Mouse (Mus musculus) midbrain, embryonic 13.5 days (tissue): Measurements from ENCODE around the gene Hist1h2bl. TPM values are rescaled to one million over a fixed set of nuclear protein-coding genes. Genes with fewer than 3 reads are reported as not detected.

Experiments
- ATAC-seq: fragments of 200-750 bp; cut with Nextera tagmentation; 2 replicates; pipeline ENCODE4 v1.8.0; 2017; ENCODE audit warnings: mild to moderate bottlenecking, moderate TSS enrichment, moderate library complexity
- H3K27ac ChIP-seq: fragments of 300-500 bp; sonication (generic); 2 replicates; pipeline ENCODE4 v1.5.1; 2015; ENCODE audit warnings: inconsistent platforms, mild to moderate bottlenecking, moderate library complexity
- H3K27me3 ChIP-seq: fragments of 300-500 bp; sonication (generic); 2 replicates; pipeline ENCODE4 v1.6.1; 2015; ENCODE audit warnings: mild to moderate bottlenecking, inconsistent platforms
- H3K36me3 ChIP-seq: fragments of 300-500 bp; sonication (generic); 2 replicates; pipeline ENCODE4 v1.6.1; 2015; ENCODE audit warnings: mild to moderate bottlenecking, inconsistent platforms
- H3K4me1 ChIP-seq: fragments of 300-500 bp; sonication (generic); replicated peaks from 2 replicates; pipeline ENCODE4 v1.6.1; 2015; ENCODE audit warnings: inconsistent platforms
- H3K4me2 ChIP-seq: fragments of 300-500 bp; sonication (generic); replicated peaks from 2 replicates; pipeline ENCODE4 v1.6.1; 2015; ENCODE audit warnings: moderate library complexity, mild to moderate bottlenecking, inconsistent platforms
- H3K4me3 ChIP-seq: fragments of 300-500 bp; sonication (generic); replicated peaks from 2 replicates; pipeline ENCODE4 v1.5.1; 2015; ENCODE audit warnings: mild to moderate bottlenecking, inconsistent platforms
- H3K9ac ChIP-seq: fragments of 300-500 bp; sonication (generic); replicated peaks from 2 replicates; pipeline ENCODE4 v1.6.1; 2015; ENCODE audit warnings: mild to moderate bottlenecking, inconsistent platforms
- H3K9me3 ChIP-seq: fragments of 300-500 bp; sonication (generic); 2 replicates; pipeline ENCODE4 v1.6.1; 2016; ENCODE audit warnings: mild to moderate bottlenecking, inconsistent platforms
- WGBS: fragments of 180-500 bp; shearing (Covaris S2); methylation state at CpG from one replicate; pipeline ENCODE4 v1.1.7; 2015; 5-methylcytosine and 5-hydroxymethylcytosine counted together
- microRNA-seq: library from miRNA; unstranded; fragments of <30 nt; microRNA quantifications from one replicate; pipeline ENCODE4, GENCODE M21; 2016
- polyA plus RNA-seq: library from polyadenylated mRNA; unstranded; fragments of >200 nt; fragmentation: Nextera tagmentation; extraction: Ambion mirVana; gene quantifications from 2 replicates; pipeline ENCODE4 v1.2.1, GENCODE M21; 2015

The Hist1h2bl gene
- polyA plus RNA-seq, 1 experiment from 2014 or later = not detected

GRCm38 (mm10) chr13:21677305-21677704 lies 38.6 kb downstream of the Hist1h2bl start, which contains the start of gene Olfr1360:
Olfr1360 (minus strand) TSS chr13:21677405.
- H3K4me1 ChIP-seq = no peaks in the 10 kb centered on the region
- H3K27ac ChIP-seq = no peak within 1 kb of the TSS
- H3K27me3 ChIP-seq = no peaks in the 10 kb centered on the region
- H3K4me2 ChIP-seq = no peak within 1 kb of the TSS
- no peak within 1 kb of the TSS for H3K4me3 ChIP-seq
- ATAC-seq = no peak
- H3K9ac ChIP-seq = no peak within 1 kb of the TSS
- H3K9me3 ChIP-seq = no peaks in the 10 kb centered on the region
- H3K36me3 ChIP-seq = no peaks in the 10 kb centered on the region
- 79% methylated on average over 2 of the region's 2 CpGs for WGBS

Small RNA genes lying within 50 kb of the gene (microRNA-seq; reads per million reads assigned to microRNA genes)
- not detected for gene Gm44357
- gene Gm44367 = not detected
- not detected for gene Gm44454

Other genes starting within 250 kb of the Hist1h2bl start
- gene Nkapl, start 247.6 kb downstream of the Hist1h2bl start, polyA plus RNA-seq = 3.8 and 4.1 TPM in 2 replicates
- 9.4 and 9.5 TPM in 2 replicates for gene Zkscan4, start 237.2 kb downstream of the Hist1h2bl start, polyA plus RNA-seq
- gene Gm10065, start 236.7 kb downstream of the Hist1h2bl start, polyA plus RNA-seq = 3.7 TPM in 1 of 2 replicates, not detected in the other
- gene AK157302, start 220.9 kb downstream of the Hist1h2bl start, polyA plus RNA-seq = 0.46 and 0.57 TPM in 2 replicates
- 5.9 and 7.4 TPM in 2 replicates for gene Gm11273, start 214.7 kb downstream of the Hist1h2bl start, polyA plus RNA-seq
- 6.7 and 7.1 TPM in 2 replicates for gene Zkscan8, start 185.0 kb downstream of the Hist1h2bl start, polyA plus RNA-seq
- gene Olfr1366, start 173.3 kb downstream of the Hist1h2bl start, polyA plus RNA-seq = 0.17 and 0.23 TPM in 2 replicates
- gene Olfr1535, start 156.2 kb downstream of the Hist1h2bl start, polyA plus RNA-seq = 0.05 TPM in 1 of 2 replicates, not detected in the other
- not detected in 2 replicates for gene Olfr1364, start 134.4 kb downstream of the Hist1h2bl start, polyA plus RNA-seq
- not detected in 2 replicates for gene Olfr1362, start 102.1 kb downstream of the Hist1h2bl start, polyA plus RNA-seq
- gene Olfr11, start 73.6 kb downstream of the Hist1h2bl start, polyA plus RNA-seq = 0.05 TPM in 1 of 2 replicates, not detected in the other
- not detected in 2 replicates for gene Olfr1361, start 52.8 kb downstream of the Hist1h2bl start, polyA plus RNA-seq
- not detected in 2 replicates for gene Olfr1360, start 38.7 kb downstream of the Hist1h2bl start, polyA plus RNA-seq
- gene Olfr1359, start 18.0 kb downstream of the Hist1h2bl start, polyA plus RNA-seq = not detected in 2 replicates
- 12.9 and 37.4 TPM in 2 replicates for gene Hist1h2ai, start 279 bp upstream of the Hist1h2bl start, polyA plus RNA-seq
- gene Hist1h3h, start 1.5 kb upstream of the Hist1h2bl start, polyA plus RNA-seq = 10.8 and 11.5 TPM in 2 replicates
- 3.7 and 4.2 TPM in 2 replicates for gene Hist1h2bm, start 5.9 kb upstream of the Hist1h2bl start, polyA plus RNA-seq
- 0.82 and 1.0 TPM in 2 replicates for gene Hist1h4j, start 18.9 kb upstream of the Hist1h2bl start, polyA plus RNA-seq
- 1.1 and 3.0 TPM in 2 replicates for gene Hist1h4k, start 34.4 kb upstream of the Hist1h2bl start, polyA plus RNA-seq
- 22.2 and 26.2 TPM in 2 replicates for gene Hist1h2ak, start 37.7 kb upstream of the Hist1h2bl start, polyA plus RNA-seq
- 2.5 and 6.7 TPM in 2 replicates for gene Hist1h2bn, start 38.0 kb upstream of the Hist1h2bl start, polyA plus RNA-seq
- gene Hist1h1b, start 64.5 kb upstream of the Hist1h2bl start, polyA plus RNA-seq = 11.8 and 15.6 TPM in 2 replicates
- 79.2 and 91.2 TPM in 2 replicates for gene Hist1h3i, start 67.2 kb upstream of the Hist1h2bl start, polyA plus RNA-seq
- gene Hist1h2an, start 71.1 kb upstream of the Hist1h2bl start, polyA plus RNA-seq = 8.5 TPM in 1 of 2 replicates, not detected in the other
- gene Hist1h2bp, start 71.3 kb upstream of the Hist1h2bl start, polyA plus RNA-seq = 0.66 and 1.7 TPM in 2 replicates
- gene Hist1h2bq, start 94.1 kb upstream of the Hist1h2bl start, polyA plus RNA-seq = 11.1 and 13.1 TPM in 2 replicates
- not detected in 2 replicates for gene Hist1h2ao, start 94.3 kb upstream of the Hist1h2bl start, polyA plus RNA-seq
- not detected in 2 replicates for gene Hist1h4m, start 95.6 kb upstream of the Hist1h2bl start, polyA plus RNA-seq
- 11.0 and 11.2 TPM in 2 replicates for gene Hist1h4n, start 116.1 kb upstream of the Hist1h2bl start, polyA plus RNA-seq
- gene Hist1h2ap, start 117.4 kb upstream of the Hist1h2bl start, polyA plus RNA-seq = 1,729 and 1,932 TPM in 2 replicates
- gene Hist1h2br, start 117.6 kb upstream of the Hist1h2bl start, polyA plus RNA-seq = 11.3 and 12.2 TPM in 2 replicates
- 20.5 and 22.3 TPM in 2 replicates for gene Zfp184, start 229.0 kb upstream of the Hist1h2bl start, polyA plus RNA-seq